Mouse (Mus musculus): ENCODE results near the gene Gm47985. TPM values are rescaled to one million over a fixed set of nuclear protein-coding genes. Genes with fewer than 3 reads are reported as not detected.
"Not testable (repeated sequence)": the region's sequence is repeated elsewhere in the genome, so short reads cannot be mapped to it uniquely, and the experiment has no call there.

The Gm47985 gene
- total RNA-seq (2021): not detected
- long read RNA-seq, experiment 1: 0 reads
- long read RNA-seq, experiment 2: 0 reads

DNA sequence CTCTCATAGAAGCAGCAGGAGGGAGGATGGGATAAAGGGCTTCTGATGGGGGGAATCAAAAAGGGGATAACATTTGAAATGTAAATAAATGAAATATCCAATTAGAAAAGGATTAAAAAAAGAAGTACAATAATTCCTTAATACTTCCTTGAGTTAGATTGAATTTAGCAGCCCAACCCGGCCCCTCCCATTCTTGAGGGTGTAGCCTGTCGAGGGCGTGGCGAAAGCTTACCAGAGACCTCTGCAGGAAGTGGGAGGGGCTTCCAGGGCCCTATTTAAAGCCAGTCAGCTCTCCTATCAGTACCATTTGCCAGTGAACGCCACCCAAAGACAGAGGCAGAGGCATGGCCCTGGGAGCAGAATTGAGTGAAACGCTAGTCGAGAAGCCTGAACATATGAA lies at the start of gene Gm47985:
Gene Gm47985 (plus strand): TSS at position 272 of the 400 bp plus-strand sequence.
- DNase-seq; intact Hi-C loops (cut with DNase I): not testable (repeated sequence)

DNA sequence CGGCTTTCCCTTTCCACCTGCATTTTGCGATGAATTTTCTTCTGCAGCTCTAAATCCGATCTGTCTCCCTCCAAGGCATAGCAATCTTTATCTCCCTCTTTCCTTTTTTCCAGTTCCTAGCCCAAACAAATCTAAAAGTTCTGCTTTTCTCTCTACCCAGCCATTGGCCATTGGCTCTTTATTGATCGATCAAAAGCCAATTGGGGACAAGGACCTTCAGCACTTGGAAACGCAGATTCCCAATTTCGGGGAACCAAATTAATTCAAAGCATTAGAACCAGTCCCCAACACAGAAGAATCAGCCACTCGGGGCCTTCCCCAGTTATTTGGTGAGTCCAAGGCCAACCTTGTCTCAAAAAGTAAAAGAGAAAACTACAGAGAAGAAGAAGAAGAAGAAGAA lies 49.7 kb upstream of the Gm47985 start:
- DNase-seq: no peak
- intact Hi-C loops (cut with DNase I): no loop called here

DNA sequence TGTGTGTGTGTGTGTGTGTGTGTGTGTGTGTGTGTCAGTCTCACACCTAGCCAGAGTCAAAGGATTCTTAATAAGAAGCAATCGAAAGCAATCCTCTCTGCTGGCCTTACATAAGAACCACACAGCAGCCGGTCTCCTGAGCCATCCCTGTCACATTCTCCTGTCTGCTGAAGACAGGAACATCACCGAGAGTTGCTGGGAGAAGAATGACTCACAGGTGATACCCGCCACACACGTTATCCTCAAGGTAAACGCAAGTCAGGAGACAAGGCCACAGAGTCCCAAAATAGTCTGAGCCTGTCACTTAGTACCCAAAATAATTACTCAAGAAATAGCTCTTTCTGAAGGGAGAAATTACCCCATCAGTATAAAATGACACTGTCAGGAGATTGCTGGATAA lies 43.9 kb upstream of the Gm47985 start:
- intact Hi-C loops (cut with DNase I): no loop called here
- DNase-seq: no peak

DNA sequence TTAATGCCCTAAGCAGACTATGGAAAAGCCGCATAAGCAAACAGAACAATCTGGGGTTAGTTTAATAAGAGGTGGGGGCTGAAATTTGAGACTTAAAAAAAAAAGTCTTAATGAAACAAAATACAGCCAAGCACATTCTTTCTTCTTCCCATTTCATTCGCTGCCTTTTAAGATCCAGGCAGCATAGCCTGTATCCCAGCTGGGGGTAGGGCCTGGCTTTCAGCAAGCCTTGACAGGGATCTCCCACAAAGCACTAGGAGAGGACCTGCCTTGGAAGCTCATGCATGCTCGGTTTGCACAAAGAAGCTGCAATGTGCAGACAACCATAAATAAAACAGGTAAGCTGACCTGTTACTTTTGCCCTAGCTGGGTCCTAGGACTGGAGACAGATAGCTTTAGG lies 41.4 kb upstream of the Gm47985 start:
- DNase-seq: no peak
- intact Hi-C loops (cut with DNase I): no loop called here

DNA sequence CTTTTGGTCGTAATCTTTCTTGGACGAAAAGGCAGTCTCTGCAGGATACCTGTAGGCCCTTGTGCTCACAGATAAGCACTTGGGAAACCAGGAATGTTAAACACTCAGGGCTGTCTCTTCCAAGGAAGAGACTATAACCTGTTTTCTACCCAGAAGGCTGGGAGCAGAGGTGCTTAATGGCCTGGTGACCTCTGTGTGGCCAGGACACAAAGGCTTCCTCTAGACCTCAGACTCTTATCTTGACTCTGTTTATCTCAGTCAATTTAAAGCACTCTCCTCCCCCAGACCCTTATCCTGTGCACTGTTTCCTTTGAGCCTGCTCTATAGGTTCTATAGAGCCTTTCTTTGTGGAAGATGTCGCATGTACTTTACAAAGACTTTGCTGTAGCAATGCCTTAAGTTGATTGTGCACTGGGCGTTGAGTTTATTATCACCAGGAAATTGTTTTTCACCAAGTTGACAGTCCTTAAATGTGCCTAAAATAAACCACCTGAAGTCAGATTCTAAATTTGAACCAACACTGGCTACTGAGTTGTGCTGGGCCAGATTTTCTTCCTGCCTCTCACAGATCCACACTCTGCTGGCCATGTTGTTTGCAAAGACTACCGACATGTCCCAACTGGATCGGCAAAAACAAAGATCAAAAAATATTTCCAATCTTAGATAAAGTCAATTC lies 37.7 kb upstream of the Gm47985 start:
- no peak for DNase-seq
- intact Hi-C loops (cut with DNase I): no loop called here

DNA sequence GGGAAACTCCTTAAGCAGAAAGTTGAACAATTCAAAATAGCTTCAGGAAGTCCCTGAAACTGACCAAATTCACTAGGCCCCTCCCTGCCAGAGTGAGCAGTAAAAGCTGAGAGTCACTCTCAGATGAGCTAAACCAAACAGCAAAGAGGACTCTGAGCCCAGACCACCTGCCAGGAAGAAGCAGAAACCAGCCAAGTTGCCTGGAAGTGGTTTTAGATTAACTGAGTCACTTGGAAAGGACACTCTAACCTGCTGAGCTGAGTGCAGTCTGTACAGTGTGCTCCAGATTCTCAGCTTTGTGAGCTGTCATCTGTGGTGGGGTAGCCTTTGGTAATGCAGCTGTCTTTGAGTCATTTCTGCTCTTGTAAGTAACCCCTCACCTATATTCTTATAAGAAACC lies 34.5 kb upstream of the Gm47985 start:
- DNase-seq: no peak
- intact Hi-C loops (cut with DNase I): no loop called here

DNA sequence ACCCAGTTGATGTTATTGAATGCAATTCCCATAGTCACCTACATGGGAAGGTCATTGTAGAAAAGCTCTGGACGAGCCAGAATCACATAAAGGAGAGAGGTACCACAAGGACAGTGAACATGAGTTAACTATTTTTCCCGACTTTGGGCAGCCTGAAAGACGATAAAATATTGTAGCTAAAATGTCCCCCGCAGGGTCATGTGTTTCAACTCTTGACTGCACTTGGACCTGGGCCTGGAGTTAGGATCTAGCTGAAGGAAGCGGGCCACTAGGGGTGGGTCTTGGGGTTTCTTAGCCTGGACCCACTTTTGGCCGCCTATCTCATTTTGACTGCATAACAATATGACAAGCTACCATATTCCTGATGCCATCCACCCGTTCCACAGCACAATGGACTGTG lies 32.1 kb upstream of the Gm47985 start:
- no peak for DNase-seq
- intact Hi-C loops (cut with DNase I): no loop called here

DNA sequence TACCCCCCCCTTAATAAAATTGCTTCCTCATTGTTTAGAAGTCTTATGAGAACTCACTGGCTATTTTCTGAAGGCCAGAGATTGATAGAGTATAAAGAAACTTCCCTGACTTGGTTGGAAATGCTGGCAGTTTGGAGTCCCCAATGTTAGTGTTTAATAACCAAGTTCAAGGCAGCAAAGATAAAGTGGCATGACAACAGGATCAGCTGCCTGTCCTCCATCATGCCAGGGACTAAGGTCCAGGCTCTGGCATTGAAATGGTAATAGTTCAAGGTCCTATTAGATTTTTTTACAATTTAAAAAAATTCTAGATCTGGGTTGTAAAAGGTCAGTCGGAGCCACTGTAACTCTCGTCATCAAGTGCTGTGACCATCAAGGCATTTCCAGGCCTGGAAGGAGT lies 31.2 kb upstream of the Gm47985 start:
- intact Hi-C loops (cut with DNase I): no loop called here

DNA sequence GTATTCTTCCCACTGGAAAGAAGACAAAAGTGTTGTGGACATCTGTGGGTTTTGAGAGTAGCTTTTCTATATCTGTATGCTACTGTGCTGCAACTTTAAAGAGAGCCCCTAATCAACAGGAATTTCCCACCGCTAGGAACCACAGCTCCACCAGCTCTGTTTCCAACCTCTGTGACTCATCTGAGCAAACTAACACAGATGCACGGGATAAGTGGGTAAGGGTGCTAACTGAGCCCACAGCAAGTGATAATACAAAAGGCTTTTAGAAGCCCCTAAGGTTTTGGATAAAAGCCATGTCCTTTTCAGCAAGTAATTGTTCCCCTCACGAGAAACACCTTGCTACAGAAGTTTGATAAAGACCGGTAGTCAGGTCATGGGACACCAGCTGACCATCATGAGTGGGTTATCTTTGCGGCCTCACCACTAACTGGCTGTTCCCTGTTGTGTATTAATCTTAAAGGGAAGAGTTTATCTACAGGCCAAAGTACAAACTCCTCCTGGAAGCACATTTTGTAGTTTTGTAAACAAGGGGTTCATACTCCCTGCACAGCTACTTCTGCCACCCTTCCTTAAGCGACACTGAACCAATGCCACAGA lies 29.2 kb upstream of the Gm47985 start:
- intact Hi-C loops (cut with DNase I): no loop called here
- DNase-seq: no peak

More for the DNA sequence above, 31.2 kb upstream of the Gm47985 start:
- DNase-seq: no peak

DNA sequence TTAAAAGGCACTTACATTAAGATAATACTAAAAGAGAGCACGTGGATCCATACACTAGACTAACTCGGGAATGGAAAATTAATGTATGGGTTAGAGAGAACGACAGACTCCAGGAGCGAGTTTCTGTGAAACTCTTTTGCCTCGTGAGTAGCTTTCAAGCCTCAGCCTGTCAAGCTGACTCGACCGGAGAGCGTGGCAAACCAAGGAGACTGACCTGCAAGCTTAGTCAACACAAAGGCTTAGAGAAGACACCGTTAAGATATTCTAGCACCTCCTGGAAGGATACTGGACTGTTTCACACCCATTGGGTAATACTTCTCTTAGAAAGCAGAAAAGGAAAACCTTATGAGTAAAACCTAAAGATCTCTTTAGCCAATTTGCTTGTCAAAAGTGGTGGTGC lies 28.2 kb upstream of the Gm47985 start:
- DNase-seq; intact Hi-C loops (cut with DNase I): not testable (repeated sequence)

DNA sequence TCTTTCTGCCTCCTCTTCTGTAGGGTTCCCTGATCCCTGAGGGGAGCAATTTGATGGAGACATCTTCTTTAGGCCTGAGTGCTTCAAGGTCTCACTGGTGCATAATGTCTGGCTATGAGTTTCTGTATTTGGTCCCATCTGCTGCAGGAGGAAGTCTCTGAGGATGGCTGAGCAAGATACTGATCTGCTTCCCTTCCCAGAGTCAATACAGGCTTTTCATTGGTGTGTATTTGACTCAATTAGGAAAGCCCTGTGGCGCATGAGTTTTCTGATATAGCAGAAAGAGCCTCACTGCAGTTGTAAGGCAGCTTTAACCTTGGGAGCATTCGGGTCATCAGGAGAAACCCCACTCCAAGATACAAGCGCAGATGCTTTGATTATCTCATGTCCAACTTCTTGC lies 26.2 kb upstream of the Gm47985 start:
- intact Hi-C loops (cut with DNase I): no loop called here
- DNase-seq: no peak

DNA sequence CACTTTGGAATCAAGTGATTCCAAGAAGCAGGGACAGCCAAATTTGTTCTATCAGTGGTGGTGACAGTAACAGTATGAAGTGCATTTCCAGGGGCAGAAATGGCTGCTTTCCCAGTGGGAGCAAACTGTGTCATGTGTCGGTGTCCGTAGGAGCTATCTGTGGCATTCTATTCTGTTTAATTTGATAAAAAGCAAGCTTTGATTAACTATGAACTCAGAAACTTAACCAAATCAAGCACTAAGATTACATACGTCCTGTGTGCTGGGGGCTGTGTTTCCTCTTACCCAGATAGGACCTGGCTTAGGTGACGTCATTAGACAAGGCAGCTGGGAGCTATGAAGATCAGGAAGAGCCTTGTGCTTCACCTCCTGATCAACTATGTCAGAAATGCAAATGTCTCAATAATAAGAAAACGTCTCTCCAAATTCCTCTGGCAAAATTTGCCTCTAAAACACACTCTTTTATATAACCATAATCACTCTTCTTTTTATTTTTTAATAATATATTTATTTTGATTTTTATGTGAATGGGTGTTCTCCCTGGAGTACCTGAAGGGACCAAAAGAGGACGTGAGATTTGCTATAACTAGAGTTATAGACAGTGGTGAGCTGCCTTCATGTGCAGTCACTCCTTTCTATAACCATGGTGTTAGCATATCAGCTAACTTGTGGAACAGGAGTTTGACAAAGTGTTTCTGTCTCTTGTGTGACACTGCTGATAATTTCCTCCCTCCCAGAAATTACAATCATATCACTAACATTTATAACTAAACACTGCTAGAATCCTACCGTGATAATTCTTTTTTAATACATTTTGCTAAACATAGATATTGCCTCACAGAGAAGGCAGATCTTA lies 25.3 kb upstream of the Gm47985 start:
- intact Hi-C loops (cut with DNase I): no loop called here

DNA sequence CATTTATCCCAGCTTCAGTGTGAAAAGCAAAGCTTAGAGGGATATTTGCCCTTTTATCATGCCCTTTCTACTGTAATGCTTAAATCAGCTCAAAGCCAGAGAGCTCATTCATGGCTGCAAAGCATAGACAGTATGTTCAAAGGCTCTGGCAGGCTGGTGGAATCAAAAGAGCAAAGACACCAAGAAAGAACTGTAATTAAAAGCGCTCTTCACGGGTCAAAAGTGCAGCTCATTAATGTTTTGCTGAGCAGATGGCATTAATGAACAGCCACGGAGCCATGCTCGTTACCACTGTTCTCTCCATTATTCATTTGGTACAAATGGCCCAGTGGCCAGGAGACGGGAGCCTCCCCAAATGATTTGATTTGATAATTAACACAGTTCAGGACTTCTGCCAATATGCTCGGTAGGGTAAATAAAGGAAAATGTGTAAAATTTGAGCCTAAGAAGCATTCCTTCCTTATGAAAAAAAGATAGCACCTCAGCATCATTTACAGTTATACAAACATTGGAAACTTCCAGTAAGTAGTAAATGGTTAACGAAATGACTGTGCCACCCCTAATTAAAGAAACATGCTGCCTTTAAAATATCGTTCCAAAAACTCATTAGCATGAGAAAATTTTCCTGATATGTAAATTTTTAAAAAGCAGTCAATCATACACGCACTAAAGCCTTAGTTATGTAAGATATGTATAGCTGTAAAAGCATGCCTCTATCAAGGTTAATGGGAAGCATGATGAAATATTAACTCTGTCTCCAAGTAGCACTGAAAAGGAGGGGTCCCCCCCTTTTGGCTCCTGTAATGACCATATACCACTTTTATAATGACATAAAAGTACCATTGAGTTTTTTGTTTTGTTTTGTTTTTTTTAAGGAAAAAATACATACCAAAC lies 24.1 kb upstream of the Gm47985 start:
- no peak for DNase-seq
- intact Hi-C loops (cut with DNase I): no loop called here

More for the DNA sequence above, 25.3 kb upstream of the Gm47985 start:
- no peak for DNase-seq

DNA sequence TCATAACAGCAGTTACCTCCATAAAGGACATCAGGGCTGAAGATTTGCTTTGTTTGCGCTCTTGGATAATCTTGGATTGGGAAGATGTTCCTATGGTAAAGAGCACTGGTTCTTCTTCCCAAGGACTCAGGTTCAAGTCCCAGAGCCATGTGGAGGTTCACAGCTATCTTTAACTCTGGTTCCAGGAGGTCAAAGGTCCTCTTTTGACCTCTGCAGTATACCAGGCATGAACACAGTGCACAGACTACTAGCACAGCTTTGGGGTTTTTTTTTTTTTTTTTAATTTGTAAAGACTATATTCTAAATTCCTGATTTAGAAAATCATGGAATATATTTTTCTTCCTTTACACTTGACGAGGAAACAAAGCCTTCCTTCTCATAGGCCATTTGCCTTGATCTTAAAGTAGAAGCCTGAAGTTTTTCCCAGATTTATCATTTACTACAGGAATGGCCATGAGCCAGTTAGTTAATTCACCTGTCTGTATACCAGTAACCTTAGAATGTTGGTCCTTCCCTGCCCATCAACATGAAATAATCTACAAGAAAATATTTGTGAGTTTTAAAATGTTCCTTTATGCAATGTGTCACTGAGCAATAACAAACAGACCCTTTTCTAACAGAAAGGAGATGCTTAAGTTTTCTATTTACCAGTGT lies 23.4 kb upstream of the Gm47985 start:
- intact Hi-C loops (cut with DNase I): no loop called here
- DNase-seq: no peak

DNA sequence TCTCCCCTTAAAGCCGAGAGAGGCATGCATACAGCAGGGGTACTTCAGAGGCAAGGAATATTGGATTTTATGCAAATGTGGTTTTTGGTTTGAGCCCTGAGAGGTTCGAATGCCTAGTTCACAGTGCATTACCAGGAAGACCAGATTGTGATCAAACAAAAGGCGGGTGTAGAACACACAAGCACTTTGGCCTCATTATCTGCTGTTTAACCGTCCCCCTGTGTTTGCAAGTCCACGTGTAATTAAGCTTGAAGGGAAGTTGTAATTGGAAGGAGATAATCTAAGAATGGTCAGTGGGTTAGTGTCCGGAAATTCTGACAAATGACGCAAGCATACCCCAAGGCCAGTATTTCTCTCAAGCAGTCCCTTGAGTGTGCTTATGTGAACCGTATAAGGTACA lies 16.3 kb upstream of the Gm47985 start:
- intact Hi-C loops (cut with DNase I): no loop called here

DNA sequence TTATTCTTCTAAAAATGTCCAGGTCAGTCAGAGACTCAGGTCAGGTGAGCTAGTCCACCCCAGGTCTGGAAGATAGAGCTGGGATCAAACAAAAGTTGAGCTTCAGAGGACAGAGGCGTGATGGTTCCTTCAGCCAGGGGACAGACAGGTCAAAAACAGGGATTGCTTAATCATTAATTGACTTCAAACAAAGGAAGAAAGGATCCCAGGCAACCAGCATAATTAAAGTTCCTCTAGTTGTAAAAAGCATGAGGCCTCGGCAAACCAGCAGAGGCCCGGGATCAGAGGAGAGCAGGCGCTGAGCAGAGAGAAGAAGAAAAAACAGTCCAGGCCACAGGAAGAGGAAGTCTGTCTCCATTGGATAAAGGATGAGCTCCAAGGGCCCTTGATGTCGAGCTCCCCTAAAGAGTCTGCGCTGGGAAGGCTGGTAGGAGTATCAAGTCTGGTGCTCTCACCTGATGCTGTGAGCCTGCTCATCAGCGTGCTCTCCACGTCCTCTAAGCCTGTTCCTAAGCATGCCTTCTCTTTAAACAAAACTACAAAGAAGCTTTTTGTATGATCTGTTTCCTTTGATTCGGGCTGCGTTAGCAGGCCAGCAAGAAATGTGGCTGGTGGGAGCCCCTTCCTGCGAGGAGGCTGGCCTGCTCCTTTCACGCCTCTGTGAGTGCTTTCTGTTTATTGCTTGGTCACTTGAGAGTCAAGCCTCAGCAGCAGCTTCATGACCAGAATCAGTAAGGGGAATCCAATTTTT lies 14.9 kb upstream of the Gm47985 start:
- intact Hi-C loops (cut with DNase I): no loop called here
- no peak for DNase-seq

More for the DNA sequence above, 16.3 kb upstream of the Gm47985 start:
- DNase-seq: no peak

DNA sequence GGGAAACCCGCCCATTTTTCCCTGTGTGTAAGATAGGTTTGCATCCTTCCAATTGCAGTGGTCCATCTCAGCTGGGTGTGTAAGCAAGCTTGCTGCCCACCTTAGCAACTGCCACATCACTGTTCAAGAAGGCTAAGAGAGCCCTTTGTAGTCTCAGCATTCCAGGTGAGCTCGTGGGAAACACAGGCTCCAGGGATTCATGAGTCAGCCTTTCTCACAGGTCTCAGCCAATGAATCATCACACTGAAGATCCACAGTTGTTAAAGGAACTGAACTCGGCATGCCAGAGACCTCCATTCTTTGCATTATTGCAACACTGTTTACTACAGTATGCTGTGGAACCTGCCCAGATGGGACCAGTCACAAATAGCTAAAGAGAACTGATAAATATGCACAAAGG lies 13.7 kb upstream of the Gm47985 start:
- DNase-seq: no peak
- intact Hi-C loops (cut with DNase I): no loop called here

DNA sequence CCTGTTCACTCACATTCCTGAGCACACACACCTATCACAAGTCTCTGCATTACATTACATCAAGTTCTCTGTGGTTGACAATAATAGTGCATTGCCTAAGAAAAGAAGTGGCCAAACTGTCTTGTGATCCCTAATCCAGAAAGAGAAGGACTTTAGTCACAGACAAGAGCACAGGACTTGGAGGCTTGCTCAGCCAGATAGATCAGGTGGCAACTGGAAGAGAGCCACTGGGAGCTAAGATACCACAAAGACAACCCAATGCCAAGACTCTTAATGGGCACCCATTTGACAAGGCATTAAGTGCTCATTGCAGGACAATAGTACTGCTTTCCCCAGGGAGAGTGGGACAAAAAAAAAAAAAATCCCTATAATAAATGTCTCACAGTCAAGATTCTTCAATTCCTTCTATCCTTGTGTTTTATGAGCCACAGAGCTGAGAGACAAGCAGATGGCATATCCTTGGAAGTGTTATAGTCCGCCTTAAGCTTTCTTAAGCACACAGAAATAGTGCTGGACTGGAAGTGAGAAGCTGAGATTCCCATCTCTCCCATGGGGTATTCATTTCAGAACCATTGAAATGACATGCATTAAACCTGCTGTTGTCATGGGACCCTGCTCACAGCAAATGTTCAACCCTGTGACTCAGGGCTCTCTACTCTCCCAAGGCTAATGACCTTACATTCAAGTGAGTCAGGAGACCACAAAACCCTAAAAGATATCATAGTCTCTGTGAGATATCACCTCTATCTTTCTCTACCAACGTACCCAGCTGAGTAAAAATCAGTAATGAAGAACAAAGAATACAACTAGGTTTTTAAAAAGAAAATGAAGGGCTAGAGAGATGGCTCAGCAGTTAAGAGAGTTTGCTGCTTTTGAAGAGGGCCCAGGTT lies 10.5 kb upstream of the Gm47985 start:
- intact Hi-C loops (cut with DNase I): no loop called here
- DNase-seq: no peak
